Mouse (Mus musculus) intestine, embryonic 14.5 days (tissue): ENCODE data around the gene Bard1. TPM values are rescaled to one million over a fixed set of nuclear protein-coding genes. Genes with fewer than 3 reads are reported as not detected.

ENCODE experiments used
- ATAC-seq: fragments of 200-750 bp; cut with Nextera tagmentation; replicated peaks from 2 replicates; pipeline ENCODE4 v1.8.0; 2017; ENCODE audit warnings: low read depth, moderate number of reproducible peaks, moderate TSS enrichment, moderate library complexity; ENCODE audit not compliant: low FRiP score, low TSS enrichment
- DNase-seq: peaks from one replicate; pipeline ENCODE4 v3.0.0-alpha.2; 2018; ENCODE audit warnings: low spot score
- H3K27ac ChIP-seq: fragments of 300-500 bp; sonication (generic); 2 replicates; pipeline ENCODE4 v1.5.1; 2014; ENCODE audit warnings: low read depth, mild to moderate bottlenecking, control low read depth
- H3K27me3 ChIP-seq: fragments of 300-500 bp; sonication (generic); replicated peaks from 2 replicates; pipeline ENCODE4 v1.6.1; 2014; ENCODE audit warnings: low read length, control low read depth; ENCODE audit not compliant: control insufficient read depth, insufficient read depth
- H3K36me3 ChIP-seq: fragments of 300-500 bp; sonication (generic); 2 replicates; pipeline ENCODE4 v1.6.1; 2014; ENCODE audit warnings: low read length, control low read depth; ENCODE audit not compliant: control insufficient read depth, insufficient read depth
- H3K4me1 ChIP-seq: fragments of 300-500 bp; sonication (generic); replicated peaks from 2 replicates; pipeline ENCODE4 v1.6.1; 2014; ENCODE audit warnings: low read length, control low read depth, mixed read lengths; ENCODE audit not compliant: control insufficient read depth, insufficient read depth
- H3K4me2 ChIP-seq: fragments of 300-500 bp; sonication (generic); 2 replicates; pipeline ENCODE4 v1.6.1; 2014; ENCODE audit warnings: low read length
- H3K4me3 ChIP-seq: fragments of 300-500 bp; sonication (generic); 2 replicates; pipeline ENCODE4 v1.5.1; 2014; ENCODE audit warnings: low read depth, low read length, control low read depth, mixed read lengths
- H3K9ac ChIP-seq: fragments of 300-500 bp; sonication (generic); 2 replicates; pipeline ENCODE4 v1.6.1; 2014; ENCODE audit warnings: mild to moderate bottlenecking, low read length
- H3K9me3 ChIP-seq: fragments of 300-500 bp; sonication (generic); 2 replicates; pipeline ENCODE4 v1.6.1; 2016; ENCODE audit warnings: low read length, control low read depth; ENCODE audit not compliant: control insufficient read depth
- WGBS: fragments of 180-500 bp; shearing (Covaris S2); extraction: QIAGEN DNeasy Blood & Tissue Kit; methylation state at CpG from one replicate; pipeline ENCODE4 v1.1.7; 2014; 5-methylcytosine and 5-hydroxymethylcytosine counted together
- polyA plus RNA-seq: library from polyadenylated mRNA; unstranded; fragments of >200 nt; fragmentation: Nextera tagmentation; extraction: Ambion mirVana; gene quantifications from 2 replicates; pipeline ENCODE4 v1.2.1, GENCODE M21; 2014

Gene Bard1
- polyA plus RNA-seq, 1 experiment from 2014 or later: 2.8 TPM

DNA sequence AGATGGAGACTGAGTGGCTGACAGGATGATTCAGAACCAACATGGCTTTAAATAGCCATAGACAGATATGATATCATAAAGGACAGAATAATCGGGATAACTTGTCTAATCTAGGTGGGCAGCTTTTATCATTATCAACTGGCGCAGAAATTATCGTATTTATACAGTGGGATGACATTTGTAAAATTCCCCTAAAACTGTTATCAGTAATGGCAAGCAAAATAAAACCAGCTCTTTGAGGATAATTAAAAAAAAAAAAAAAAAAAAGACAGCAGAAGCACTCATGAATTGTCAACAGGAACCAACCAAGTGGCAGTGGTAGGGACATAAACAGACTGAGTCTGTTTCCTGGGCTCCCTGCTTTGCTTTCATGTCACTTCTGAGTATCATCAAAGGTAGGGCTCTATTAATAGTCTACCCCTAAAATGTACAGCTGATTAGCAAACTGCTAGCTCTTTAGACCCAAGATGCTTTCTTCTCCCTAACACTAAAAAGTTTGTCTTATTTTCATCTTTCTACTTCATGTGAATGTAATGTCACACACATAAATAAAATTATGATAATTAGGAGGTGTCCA lies 34.1 kb downstream of the Bard1 start:
- Histone ChIP-seq H3K27me3 (no peaks in the 10 kb centered on the region), H3K9me3 (no peaks in the 10 kb centered on the region), H3K4me3 (no peak overlapping the region), H3K27ac (no peak overlapping the region), H3K4me2 (no peak overlapping the region), H3K36me3 (peaks cover 4% of the 10 kb centered on the region; the same call in 1 of the 2 replicates), H3K9ac (no peak overlapping the region), H3K4me1 (no peaks in the 10 kb centered on the region)
- no peak for DNase-seq
- ATAC-seq: no peak
- 95% methylated on average over 3 of the region's 3 CpGs for WGBS

DNA sequence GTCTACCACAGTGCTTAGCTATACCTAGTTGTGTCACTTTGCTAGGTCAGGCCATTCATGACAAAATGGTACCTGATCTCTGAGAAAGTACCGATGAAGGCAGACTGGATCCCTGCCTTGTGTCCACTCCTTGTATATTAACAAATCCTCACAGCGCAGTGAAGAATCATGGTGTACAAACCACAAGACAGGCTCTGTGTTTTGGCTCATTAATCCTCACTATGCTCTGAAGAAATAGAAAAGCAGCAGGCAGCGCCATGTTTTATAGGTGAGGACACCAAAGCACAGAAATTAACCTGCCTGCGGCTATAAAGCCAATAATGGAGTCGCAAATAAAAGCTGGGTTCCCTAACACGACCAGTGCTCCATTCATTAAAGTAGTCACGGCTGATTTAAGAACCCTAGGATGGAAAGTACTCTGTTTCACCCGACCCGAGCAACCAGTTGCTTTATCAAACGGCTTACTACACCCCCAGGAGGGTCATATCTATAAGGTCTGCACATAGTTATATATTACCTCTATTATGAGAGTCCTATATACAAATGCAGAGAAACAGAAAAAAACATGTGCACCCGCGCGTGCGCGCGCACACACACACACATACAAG lies 39.0 kb downstream of the Bard1 start:
- no peak overlapping the region for H3K4me2 ChIP-seq
- 93% methylated on average over 16 of the region's 16 CpGs for WGBS
- peaks cover 4% of the 10 kb centered on the region; the same call in 1 of the 2 replicates for H3K36me3 ChIP-seq
- H3K4me3 ChIP-seq: no peak overlapping the region
- no peaks in the 10 kb centered on the region for H3K4me1 ChIP-seq
- H3K9ac ChIP-seq: no peak overlapping the region
- ATAC-seq (no peak), DNase-seq (no peak)
- H3K9me3 ChIP-seq: no peaks in the 10 kb centered on the region
- no peaks in the 10 kb centered on the region for H3K27me3 ChIP-seq
- no peak overlapping the region for H3K27ac ChIP-seq

DNA sequence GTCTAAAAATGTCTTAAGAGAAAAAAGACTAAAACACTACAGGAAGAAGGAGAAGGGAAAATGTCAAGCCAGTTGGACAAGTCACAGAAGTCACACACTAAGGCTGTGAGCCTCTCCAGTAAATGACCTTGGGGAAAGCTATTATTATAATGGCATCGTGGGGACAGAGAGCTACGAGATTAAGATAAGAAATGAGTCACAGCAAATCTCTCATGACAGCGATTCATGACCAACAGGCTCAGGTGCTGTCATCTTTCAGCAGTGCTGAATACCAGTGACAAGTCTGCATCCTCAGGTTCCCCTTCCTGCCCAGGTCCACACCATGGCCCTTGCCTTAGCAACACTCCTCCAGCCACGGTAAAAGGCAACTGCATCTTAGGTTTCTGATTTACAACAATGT lies 46.8 kb downstream of the Bard1 start:
- no peak overlapping the region for H3K27ac ChIP-seq
- H3K4me1 ChIP-seq: no peaks in the 10 kb centered on the region
- WGBS: 55% methylated on average over 4 of the region's 4 CpGs
- ATAC-seq: no peak
- no peak overlapping the region for H3K9ac ChIP-seq
- no peak overlapping the region for H3K4me2 ChIP-seq
- peaks cover 12% of the 10 kb centered on the region; the same call in 1 of the 2 replicates for H3K36me3 ChIP-seq
- H3K4me3 ChIP-seq: no peak overlapping the region
- H3K27me3 ChIP-seq: no peaks in the 10 kb centered on the region
- no peak for DNase-seq
- H3K9me3 ChIP-seq: no peaks in the 10 kb centered on the region

DNA sequence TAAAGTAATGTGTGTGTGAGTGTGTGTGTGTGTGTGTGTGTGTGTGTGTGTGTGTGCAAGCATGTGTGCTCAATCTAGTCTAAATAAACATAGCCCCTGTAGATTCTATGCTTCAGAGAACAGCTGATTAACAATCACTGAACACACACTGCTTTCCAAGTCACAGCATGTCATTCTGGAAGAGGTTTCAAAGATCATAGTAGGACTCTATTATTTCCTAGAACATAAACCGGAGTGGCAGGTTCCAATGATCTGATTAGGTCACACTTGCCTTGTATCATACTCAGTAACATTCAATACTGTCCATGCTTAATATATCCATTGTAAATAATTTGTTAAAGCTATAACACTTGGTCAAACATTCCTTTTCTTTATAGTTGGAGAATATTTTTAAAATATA lies 47.5 kb downstream of the Bard1 start:
- no peaks in the 10 kb centered on the region for H3K4me1 ChIP-seq
- H3K9ac ChIP-seq: no peak overlapping the region
- H3K27me3 ChIP-seq: no peaks in the 10 kb centered on the region
- no peak overlapping the region for H3K27ac ChIP-seq
- no peak overlapping the region for H3K4me3 ChIP-seq
- WGBS: 88% methylated on average over 1 of the region's 1 CpGs
- H3K36me3 ChIP-seq: peaks cover 12% of the 10 kb centered on the region; the same call in 1 of the 2 replicates
- H3K4me2 ChIP-seq: no peak overlapping the region
- no peak for DNase-seq
- no peaks in the 10 kb centered on the region for H3K9me3 ChIP-seq
- ATAC-seq: no peak

DNA sequence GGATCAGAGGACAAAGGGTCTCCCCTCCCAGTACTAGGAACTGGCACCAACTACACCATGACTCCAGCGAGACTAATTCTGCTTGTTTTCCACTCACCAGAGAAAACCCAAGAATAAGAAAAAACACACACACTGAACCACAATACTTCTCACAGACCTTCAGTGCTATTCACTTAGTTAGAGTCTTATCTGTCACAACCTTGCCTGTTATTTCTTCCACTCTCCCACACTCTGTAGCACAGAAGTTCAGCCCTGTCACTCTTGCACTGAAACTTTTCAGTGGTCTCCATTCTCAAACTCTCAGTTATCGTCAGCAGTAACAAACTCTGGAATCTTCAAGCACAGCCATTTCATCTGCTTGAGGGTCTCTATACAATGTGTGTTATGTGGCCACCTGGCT lies 50.2 kb downstream of the Bard1 start:
- Histone ChIP-seq H3K27me3 (no peaks in the 10 kb centered on the region), H3K4me1 (no peaks in the 10 kb centered on the region), H3K4me3 (no peak overlapping the region), H3K4me2 (no peak overlapping the region), H3K36me3 (peaks cover 12% of the 10 kb centered on the region; the same call in 1 of the 2 replicates), H3K9ac (no peak overlapping the region), H3K27ac (no peak overlapping the region), H3K9me3 (no peaks in the 10 kb centered on the region)
- ATAC-seq (no peak), DNase-seq (no peak)
- WGBS: 96% methylated on average over 2 of the region's 2 CpGs

DNA sequence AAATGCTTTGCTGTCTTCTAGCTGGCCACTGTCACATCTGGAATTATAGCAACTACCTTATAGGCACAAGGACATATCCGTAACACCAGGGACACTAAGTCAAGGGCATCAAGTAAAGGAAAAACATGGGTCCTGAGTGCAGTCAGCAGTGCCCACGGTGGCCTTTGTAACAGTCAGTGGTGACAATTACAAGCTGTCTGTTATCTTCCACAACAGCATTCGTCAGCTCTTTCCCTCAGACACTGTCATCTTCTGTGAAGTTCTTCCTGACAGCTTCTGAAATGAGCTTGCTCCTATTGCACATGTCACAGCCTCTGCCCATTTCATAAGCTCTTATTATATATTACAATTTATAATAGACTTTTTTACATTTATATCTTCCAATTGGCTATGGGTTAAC lies 50.7 kb downstream of the Bard1 start:
- H3K27me3 ChIP-seq: no peaks in the 10 kb centered on the region
- H3K4me1 ChIP-seq: no peaks in the 10 kb centered on the region
- no peak overlapping the region for H3K4me2 ChIP-seq
- no peak overlapping the region for H3K27ac ChIP-seq
- no peak for DNase-seq
- H3K9ac ChIP-seq: no peak overlapping the region
- H3K9me3 ChIP-seq: no peaks in the 10 kb centered on the region
- 90% methylated on average over 3 of the region's 3 CpGs for WGBS
- no peak for ATAC-seq
- no peak overlapping the region for H3K4me3 ChIP-seq
- peaks cover 12% of the 10 kb centered on the region; the same call in 1 of the 2 replicates for H3K36me3 ChIP-seq

DNA sequence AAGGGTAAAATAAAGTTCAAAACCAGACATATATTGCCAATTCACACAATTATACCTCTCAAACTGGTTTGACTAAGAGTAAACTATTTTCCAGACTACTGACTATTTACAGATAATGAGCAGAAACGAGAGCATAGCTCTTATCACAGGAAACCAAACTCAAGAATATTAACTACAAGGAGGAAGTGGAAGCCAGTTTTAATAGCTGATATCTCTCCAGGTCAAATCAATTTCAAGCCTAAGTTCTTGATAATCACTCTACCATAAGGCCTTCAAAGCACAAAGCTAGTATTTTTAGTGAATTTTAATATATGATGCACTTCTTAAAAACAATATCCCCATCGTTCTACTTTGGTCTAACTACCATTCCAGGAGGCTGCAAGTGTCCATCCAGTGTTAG lies 57.8 kb downstream of the Bard1 start:
- DNase-seq (no peak), ATAC-seq (no peak)
- no peaks in the 10 kb centered on the region; the same call in 1 of the 2 replicates for H3K36me3 ChIP-seq
- H3K27me3 ChIP-seq: no peaks in the 10 kb centered on the region
- no peaks in the 10 kb centered on the region for H3K9me3 ChIP-seq
- H3K4me3 ChIP-seq: no peak overlapping the region
- H3K4me1 ChIP-seq: no peaks in the 10 kb centered on the region
- no peak overlapping the region for H3K9ac ChIP-seq
- no peak overlapping the region for H3K27ac ChIP-seq
- H3K4me2 ChIP-seq: no peak overlapping the region
- 68% methylated on average over 2 of the region's 2 CpGs for WGBS

DNA sequence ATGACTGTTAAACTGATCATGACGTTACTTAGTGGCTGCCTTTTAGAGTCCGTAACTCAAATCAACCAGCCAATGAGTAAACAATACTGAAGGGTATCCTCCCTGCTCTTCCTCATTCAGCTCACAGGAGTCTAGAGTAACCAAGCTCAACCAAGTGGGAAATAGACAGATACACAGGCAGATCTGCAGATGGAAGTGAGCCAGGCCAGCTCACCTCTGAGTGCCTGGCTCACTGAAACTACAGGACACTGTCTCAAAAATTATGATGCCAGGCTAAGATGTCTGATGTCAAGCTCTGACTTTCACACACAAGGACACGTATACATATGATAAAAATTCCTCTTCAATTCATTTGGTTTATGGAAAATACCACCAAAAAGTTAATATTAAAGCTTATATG lies 59.0 kb downstream of the Bard1 start:
- Histone ChIP-seq H3K9ac (no peak overlapping the region), H3K9me3 (no peaks in the 10 kb centered on the region), H3K27me3 (no peaks in the 10 kb centered on the region), H3K4me1 (no peaks in the 10 kb centered on the region), H3K36me3 (no peaks in the 10 kb centered on the region; the same call in 1 of the 2 replicates), H3K4me2 (no peak overlapping the region), H3K4me3 (no peak overlapping the region), H3K27ac (no peak overlapping the region)
- 73% methylated on average over 3 of the region's 3 CpGs for WGBS
- DNase-seq (no peak), ATAC-seq (no peak)

DNA sequence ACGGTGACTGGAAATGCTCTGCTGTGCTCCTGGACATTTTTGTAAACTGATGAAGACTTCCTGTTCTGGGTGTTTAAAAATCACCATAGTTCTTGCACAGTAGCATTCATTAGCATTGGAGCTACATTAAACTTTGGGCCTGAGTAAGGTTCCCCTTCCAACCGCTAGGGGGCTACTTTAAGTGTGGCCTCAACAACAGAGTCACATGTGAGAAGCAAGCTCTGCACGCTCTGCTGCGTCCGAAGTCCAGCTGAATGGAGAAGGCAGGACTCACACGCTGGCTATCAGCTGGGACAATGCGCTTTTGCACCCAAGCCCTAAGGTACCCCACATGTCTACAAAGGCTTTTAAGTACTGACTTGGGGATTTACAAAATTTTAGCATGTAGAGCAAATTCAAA lies 65.9 kb downstream of the Bard1 start:
- ATAC-seq: no peak
- H3K4me2 ChIP-seq: no peak overlapping the region
- H3K9me3 ChIP-seq: no peaks in the 10 kb centered on the region
- H3K36me3 ChIP-seq: 0 out of 2 replicates have a peak, but pooled peaks cover 4% of the 10 kb centered on the region
- no peak for DNase-seq
- WGBS: 66% methylated on average over 7 of the region's 7 CpGs
- no peak overlapping the region for H3K4me3 ChIP-seq
- no peaks in the 10 kb centered on the region for H3K4me1 ChIP-seq
- no peak overlapping the region for H3K9ac ChIP-seq
- H3K27me3 ChIP-seq: no peaks in the 10 kb centered on the region
- H3K27ac ChIP-seq: no peak overlapping the region
